Mouse (Mus musculus) colon, adult 2 months (tissue): ENCODE results near the gene Crocc2. TPM values are rescaled to one million over a fixed set of nuclear protein-coding genes. Genes with fewer than 3 reads are reported as not detected.

Source experiments
- polyA plus RNA-seq: library from polyadenylated mRNA; depleted of rRNA; stranded (reverse); fragments of >200 nt; gene quantifications from 2 replicates; pipeline ENCODE4 v1.2.3, GENCODE M21; 2012; rRNA removed

Gene Crocc2
- polyA plus RNA-seq, result 0.03 and 0.06 TPM in 2 replicates

GRCm38 (mm10) chr1:93168295-93168775, at the start of gene Crocc2:
Gene Crocc2 (plus strand): TSS chr1:93168725.

GRCm38 (mm10) chr1:93135036-93135526, 33.4 kb upstream of the Crocc2 start, which contains the start of gene Agxt:
Gene Agxt (plus strand): TSS chr1:93135240.

GRCm38 (mm10) chr1:93160501-93161133, 7.9 kb upstream of the Crocc2 start, which contains the start of gene 2310007B03Rik:
Gene 2310007B03Rik (minus strand): TSS chr1:93160948.

GRCm38 (mm10) chr1:93235576-93236544, 67.3 kb downstream of the Crocc2 start, which contains the start of gene Sned1:
Gene Sned1 (plus strand): TSS chr1:93235841.

Other genes starting within 250 kb of the Crocc2 start
- 30.4 and 35.9 TPM in 2 replicates for gene Capn10, start 234.3 kb upstream of the Crocc2 start, polyA plus RNA-seq
- gene Gpr35, start 217.9 kb upstream of the Crocc2 start, polyA plus RNA-seq, result 44.9 and 48.2 TPM in 2 replicates
- 1.1 and 13.3 TPM in 2 replicates for gene Aqp12, start 162.4 kb upstream of the Crocc2 start, polyA plus RNA-seq
- 4.7 and 5.3 TPM in 2 replicates for gene Kif1a, start 66.8 kb upstream of the Crocc2 start, polyA plus RNA-seq
- not detected in 2 replicates for gene Agxt, start 33.5 kb upstream of the Crocc2 start, polyA plus RNA-seq
- gene 2310007B03Rik, start 7.8 kb upstream of the Crocc2 start, polyA plus RNA-seq, result 13.3 and 13.8 TPM in 2 replicates
- 10.9 and 14.3 TPM in 2 replicates for gene Sned1, start 67.1 kb downstream of the Crocc2 start, polyA plus RNA-seq
- 4.5 and 4.8 TPM in 2 replicates for gene Mterf4, start 137.2 kb downstream of the Crocc2 start, polyA plus RNA-seq
- gene Ppp1r7, start 174.1 kb downstream of the Crocc2 start, polyA plus RNA-seq, result 2.5 and 3.0 TPM in 2 replicates
- gene Pask, start 174.8 kb downstream of the Crocc2 start, polyA plus RNA-seq, result 1.9 and 2.6 TPM in 2 replicates
- 49.6 and 54.6 TPM in 2 replicates for gene Ano7, start 205.2 kb downstream of the Crocc2 start, polyA plus RNA-seq